Mouse (Mus musculus): ENCODE data around the gene Drd3.

Drd3 gene

GRCm38 (mm10) chr16:43753751-43754150 is at the start of gene Drd3:
Gene Drd3 (plus strand): TSS chr16:43754026.
- DNase-seq (ENCODE audit: low spot score): no peak

- no peak for DNase-seq (ENCODE audit: low spot score)
These were observed 45.3 kb upstream of the Drd3 start for GRCm38 (mm10) chr16:43708335-43709061.

GRCm38 (mm10) chr16:43709062-43709413 is 44.8 kb upstream of the Drd3 start:
- no peak for DNase-seq (ENCODE audit: low spot score)

- DNase-seq (ENCODE audit: low spot score): no peak
These were observed 44.2 kb upstream of the Drd3 start for GRCm38 (mm10) chr16:43709432-43710133.

- no peak for DNase-seq (ENCODE audit: low spot score)
These were observed 43.7 kb upstream of the Drd3 start for GRCm38 (mm10) chr16:43710134-43710475.

GRCm38 (mm10) chr16:43710651-43711050 is 43.2 kb upstream of the Drd3 start:
- no peak for DNase-seq (ENCODE audit: low spot score)

- no peak for DNase-seq (ENCODE audit: low spot score)
These were observed 42.5 kb upstream of the Drd3 start for GRCm38 (mm10) chr16:43711361-43711760.

GRCm38 (mm10) chr16:43724444-43724843 is 29.4 kb upstream of the Drd3 start:
- no peak for DNase-seq (ENCODE audit: low spot score)

- no peak for DNase-seq (ENCODE audit: low spot score)
These were observed 24.2 kb upstream of the Drd3 start for GRCm38 (mm10) chr16:43729506-43730221.

- no peak for DNase-seq (ENCODE audit: low spot score)
These were observed 23.5 kb upstream of the Drd3 start for GRCm38 (mm10) chr16:43730281-43730680.

- DNase-seq (ENCODE audit: low spot score): no peak
These were observed 21.3 kb upstream of the Drd3 start for GRCm38 (mm10) chr16:43732496-43732895.

GRCm38 (mm10) chr16:43732900-43733299 is 20.9 kb upstream of the Drd3 start:
- no peak for DNase-seq (ENCODE audit: low spot score)

- no peak for DNase-seq (ENCODE audit: low spot score)
These were observed 15.9 kb upstream of the Drd3 start for GRCm38 (mm10) chr16:43737933-43738332.

GRCm38 (mm10) chr16:43740936-43741335 is 12.9 kb upstream of the Drd3 start:
- DNase-seq (ENCODE audit: low spot score): no peak

- no peak for DNase-seq (ENCODE audit: low spot score)
These were observed 5.4 kb upstream of the Drd3 start for GRCm38 (mm10) chr16:43748424-43748823.

- no peak for DNase-seq (ENCODE audit: low spot score)
These were observed 926 bp upstream of the Drd3 start for GRCm38 (mm10) chr16:43752900-43753299.

GRCm38 (mm10) chr16:43772358-43772757 is 18.5 kb downstream of the Drd3 start:
- DNase-seq (ENCODE audit: low spot score): no peak

GRCm38 (mm10) chr16:43772766-43773165 is 18.9 kb downstream of the Drd3 start:
- DNase-seq (ENCODE audit: low spot score): no peak

- DNase-seq (ENCODE audit: low spot score): no peak
These were observed 19.7 kb downstream of the Drd3 start for GRCm38 (mm10) chr16:43773506-43773905.

- no peak for DNase-seq (ENCODE audit: low spot score)
These were observed 23.1 kb downstream of the Drd3 start for GRCm38 (mm10) chr16:43776886-43777285.

- no peak for DNase-seq (ENCODE audit: low spot score)
These were observed 45.7 kb downstream of the Drd3 start for GRCm38 (mm10) chr16:43799541-43799940.

GRCm38 (mm10) chr16:43800119-43800721 is 46.4 kb downstream of the Drd3 start:
- no peak for DNase-seq (ENCODE audit: low spot score)

- no peak for DNase-seq (ENCODE audit: low spot score)
These were observed 47.3 kb downstream of the Drd3 start for GRCm38 (mm10) chr16:43801137-43801536.

All from urinary bladder, postnatal 25 days (tissue).